ENCODE assay signal across 10 mouse cellular contexts in genomic region chr3:84061523-84062453, GRCm38 (mm10). TPM values are rescaled to one million over a fixed set of nuclear protein-coding genes. Genes with fewer than 3 reads are reported as not detected.
A peak's percentile ranks its signal among the peaks of the same experiment; 100 is the strongest.
DNase-seq lines count a peak whose midpoint lies in the region; ATAC-seq lines count a peak whose summit lies in the region.
"Had no signal": no experiment of that assay in that cellular context is flagged by ENCODE, and none has a peak within 500 bp of the region (broad histone marks: within the 10 kb centered on the region; RNA-seq: fewer than 3 reads in every experiment).

No protein-coding gene starts in this region.

- H3K9me3 ChIP-seq in neural tube, embryonic 13.5 days: no peaks in the 10 kb centered on the region
- H3K9me3 ChIP-seq: liver, embryonic 13.5 days had no signal

- WGBS in neural tube, embryonic 13.5 days: 71% methylated on average over 13 of the region's 13 CpGs

- 0 out of 2 replicates have a peak overlapping the region, but pooled peaks have one; percentile 9 for H3K27ac ChIP-seq in neural tube, embryonic 13.5 days (replicated peaks)
- H3K27ac ChIP-seq: liver, embryonic 13.5 days had no signal

- H3K4me2 ChIP-seq in neural tube, embryonic 13.5 days: no peak overlapping the region
- H3K4me2 ChIP-seq: liver, embryonic 13.5 days had no signal

- no peak for ATAC-seq in neural tube, embryonic 13.5 days (ENCODE audit: low read depth)
- peak; percentile 59; a peak in 2 of 4 replicates for ATAC-seq in hematopoietic stem cell, adult 5-6 weeks (replicated peaks in 1 of 2; ENCODE audit: insufficient read depth in 1 of 2, low FRiP score in 2 of 2, low TSS enrichment in 1 of 2, low read depth in 1 of 2, poor library complexity in 2 of 2, severe bottlenecking in 2 of 2)

- H3K9ac ChIP-seq in neural tube, embryonic 13.5 days: no peak overlapping the region
- H3K9ac ChIP-seq: liver, embryonic 13.5 days had no signal

- DNase-seq in embryo, embryonic 10 days (ENCODE audit: low spot score): peak; percentile 20
- DNase-seq in embryo, embryonic 10.5 days (ENCODE audit: low spot score): no peak
- DNase-seq in neural tube, embryonic 10.5 days (ENCODE audit: extremely low spot score, low spot score): no peak
- DNase-seq in layer of hippocampus, postnatal 10 days (ENCODE audit: low spot score in 2 of 2): no peak
- DNase-seq in ovary, adult 18-20 months (ENCODE audit: low spot score): no peak
- DNase-seq in Muller cell, postnatal 12 days (ENCODE audit: inconsistent ontology term): no peak
- DNase-seq: cerebellum, postnatal 10 days; liver, embryonic 13.5 days had no signal

- no peaks in the 10 kb centered on the region for H3K36me3 ChIP-seq in neural tube, embryonic 13.5 days
- H3K36me3 ChIP-seq: liver, embryonic 13.5 days had no signal

- no peaks in the 10 kb centered on the region for H3K27me3 ChIP-seq in neural tube, embryonic 13.5 days
- H3K27me3 ChIP-seq: liver, embryonic 13.5 days had no signal

- H3K4me1 ChIP-seq in neural tube, embryonic 13.5 days (replicated peaks): peaks cover 9% of the 10 kb centered on the region; the same call in 1 of the 2 replicates

- no peak overlapping the region for H3K4me3 ChIP-seq in neural tube, embryonic 13.5 days
- H3K4me3 ChIP-seq: liver, embryonic 13.5 days had no signal

RNA-seq across cellular contexts. Expression of gene Tmem131l, which starts 21.8 kb away (rescaled TPM):
- 75.1 and 75.3 TPM in 2 replicates for polyA plus RNA-seq in neural tube, embryonic 13.5 days (2015; fragmentation: Nextera tagmentation; extraction: Ambion mirVana)
- 55.8 and 61.3 TPM in 2 replicates for total RNA-seq in hematopoietic stem cell, adult 5-6 weeks (2017)
- total RNA-seq in layer of hippocampus, postnatal 10 days (2021): 10 to 100 TPM; 45.4 to 47.6 TPM
